Mouse (Mus musculus): Measurements from ENCODE around the gene Nusap1. TPM values are rescaled to one million over a fixed set of nuclear protein-coding genes. Genes with fewer than 3 reads are reported as not detected.
"Not testable (repeated sequence)": the region's sequence is repeated elsewhere in the genome, so short reads cannot be mapped to it uniquely, and the experiment has no call there.

Nusap1 gene
- total RNA-seq, 1 experiment = 28.4 TPM

DNA sequence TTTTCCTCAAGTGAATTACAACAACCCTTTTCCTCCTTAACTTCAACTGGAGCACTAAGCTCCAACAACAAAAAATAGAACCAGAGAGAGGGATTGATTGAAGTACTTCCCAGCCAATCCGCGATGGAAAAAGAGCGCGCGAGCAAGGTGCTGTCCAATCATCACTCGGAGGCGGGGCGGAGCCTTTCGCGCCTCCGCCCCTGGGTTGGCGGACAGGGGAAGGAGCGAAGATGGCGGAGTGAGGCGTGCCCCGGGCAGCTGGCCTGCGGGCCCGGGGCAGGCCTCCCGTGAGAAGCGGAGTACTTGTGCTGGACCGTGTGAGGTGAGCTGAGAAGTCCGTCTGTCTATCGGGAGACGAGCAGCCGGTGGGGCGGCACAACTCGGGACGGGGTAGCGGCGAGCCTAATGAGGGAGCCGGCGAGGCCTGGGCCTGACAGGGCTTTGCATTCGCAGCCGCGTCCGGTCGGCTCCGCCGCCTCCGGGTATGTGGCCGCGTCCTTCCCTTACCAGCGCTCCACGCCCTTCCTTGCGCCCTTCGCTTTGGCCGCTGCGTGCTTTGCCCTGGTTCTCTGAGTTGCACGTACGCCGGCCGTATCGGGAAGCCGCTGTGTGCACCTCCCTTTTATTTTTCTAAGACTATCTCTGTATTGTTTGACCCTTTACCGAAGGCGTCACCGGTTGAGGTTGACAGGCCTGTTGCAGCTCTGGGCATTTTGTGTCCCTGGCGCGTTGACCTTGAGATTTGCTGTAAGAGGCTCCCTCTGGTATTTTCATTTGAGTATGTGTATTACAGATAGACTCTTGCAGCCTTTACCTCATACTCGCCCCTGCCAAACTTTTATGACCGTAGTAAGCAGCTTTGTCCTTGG is 23.8 kb upstream of the Nusap1 start:
- H3K4me1 ChIP-seq (ENCODE audit: control insufficient read depth in 2 of 2, insufficient read depth in 2 of 2, low read length in 2 of 2, poor library complexity in 1 of 2) = peaks cover 0 to 4% of the 10 kb centered on the region in 2 experiments; a peak in 1 of 4 replicates
- in situ Hi-C loops (cut with MboI; ENCODE audit: low sequenced_read_pairs in 2 of 2, unreplicated experiment in 2 of 2) = no loop called here

DNA sequence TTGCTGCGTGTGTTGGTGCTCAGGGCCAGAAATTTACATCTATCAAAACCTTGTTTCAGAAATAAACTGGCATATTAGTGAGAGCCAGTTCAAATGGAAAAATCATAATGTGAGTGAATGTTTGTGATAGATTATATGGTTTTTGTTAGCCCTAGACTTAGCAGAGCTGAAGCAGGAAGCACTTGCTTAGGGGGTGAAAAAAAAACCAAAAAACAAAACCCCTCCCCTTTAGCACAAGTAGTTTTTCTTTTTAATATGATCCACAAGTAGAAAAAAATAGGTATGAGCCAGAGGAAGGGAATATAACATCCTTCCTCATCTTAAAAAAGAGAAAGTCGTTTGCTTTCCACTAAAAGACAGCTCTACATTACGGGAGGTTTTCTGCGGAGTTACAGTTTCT is 22.8 kb upstream of the Nusap1 start:
- H3K36me3 ChIP-seq (ENCODE audit: control insufficient read depth, insufficient read depth, low read length, poor library complexity, severe bottlenecking) = peaks cover 13% of the 10 kb centered on the region
- in situ Hi-C loops (cut with MboI; ENCODE audit: low sequenced_read_pairs in 2 of 2, unreplicated experiment in 2 of 2) = no loop called here

More for the DNA sequence above, 23.8 kb upstream of the Nusap1 start:
- H3K9me3 ChIP-seq (ENCODE audit: control insufficient read depth, insufficient read depth, low read depth, low read length) = peaks cover 5% of the 10 kb centered on the region; the same call in 1 of the 2 replicates
- peaks cover 11% of the 10 kb centered on the region for H3K36me3 ChIP-seq (ENCODE audit: control insufficient read depth, insufficient read depth, low read length, poor library complexity, severe bottlenecking)
- peak overlapping the region; percentile 37 for H3K27ac ChIP-seq (ENCODE audit: insufficient read depth, low read depth, low read length, poor library complexity, severe bottlenecking)
- peak overlapping the region; percentile 80 for H3K9ac ChIP-seq (ENCODE audit: insufficient read depth, low read depth, low read length, poor library complexity, severe bottlenecking)
- peak overlapping the region; percentile 86 to 91 for H3K4me3 ChIP-seq (ENCODE audit: insufficient read depth in 1 of 2, low read depth in 1 of 2, low read length in 2 of 2, poor library complexity in 1 of 2, severe bottlenecking in 1 of 2)
- TF ChIP-seq ZNF384 (IDR thresholded peaks at IDR 0.05; ENCODE audit: low read depth, low read length) (peak; percentile 30; the same call in 1 of the 2 replicates), HCFC1 (IDR thresholded peaks at IDR 0.05; ENCODE audit: borderline replicate concordance, insufficient read depth, low read length) (0 out of 2 replicates have a peak, but pooled peaks have one; percentile 36), ZC3H11A (IDR thresholded peaks at IDR 0.05; ENCODE audit: borderline replicate concordance, low read depth, low read length) (no peak), CHD2 (IDR thresholded peaks at IDR 0.05; ENCODE audit: low read depth, low read length) (peak; percentile 94)
- peak; percentile 97 for DNase-seq (ENCODE audit: low read depth, low spot score)

GRCm38 (mm10) chr2:119596781-119597330 is 21.2 kb upstream of the Nusap1 start:
- Histone ChIP-seq H3K36me3 (ENCODE audit: control insufficient read depth, insufficient read depth, low read length, poor library complexity, severe bottlenecking) (peaks cover 15% of the 10 kb centered on the region), H3K4me3 (ENCODE audit: insufficient read depth in 1 of 2, low read depth in 1 of 2, low read length in 2 of 2, poor library complexity in 1 of 2, severe bottlenecking in 1 of 2) (no peak overlapping the region), H3K9me3 (ENCODE audit: control insufficient read depth, insufficient read depth, low read depth, low read length) (no peaks in the 10 kb centered on the region), H3K9ac (ENCODE audit: insufficient read depth, low read depth, low read length, poor library complexity, severe bottlenecking) (no peak overlapping the region), H3K4me1 (ENCODE audit: control insufficient read depth in 2 of 2, insufficient read depth in 2 of 2, low read length in 2 of 2, poor library complexity in 1 of 2) (peaks cover 2 to 4% of the 10 kb centered on the region in 2 experiments; a peak in 1 of 4 replicates), H3K27ac (ENCODE audit: insufficient read depth, low read depth, low read length, poor library complexity, severe bottlenecking) (no peak overlapping the region)
- no peak for DNase-seq (ENCODE audit: low read depth, low spot score)
- in situ Hi-C loops (cut with MboI; ENCODE audit: low sequenced_read_pairs in 2 of 2, unreplicated experiment in 2 of 2) = no loop called here
- TF ChIP-seq HCFC1 (IDR thresholded peaks at IDR 0.05; ENCODE audit: borderline replicate concordance, insufficient read depth, low read length) (no peak), MAFK (IDR thresholded peaks at IDR 0.05; ENCODE audit: insufficient read depth, low read depth, low read length) (no peak), ZC3H11A (IDR thresholded peaks at IDR 0.05; ENCODE audit: borderline replicate concordance, low read depth, low read length) (no peak), CHD2 (IDR thresholded peaks at IDR 0.05; ENCODE audit: low read depth, low read length) (no peak), ZNF384 (IDR thresholded peaks at IDR 0.05; ENCODE audit: low read depth, low read length) (no peak)

More for the DNA sequence above, 22.8 kb upstream of the Nusap1 start:
- H3K9me3 ChIP-seq (ENCODE audit: control insufficient read depth, insufficient read depth, low read depth, low read length) = no peaks in the 10 kb centered on the region
- no peak overlapping the region for H3K27ac ChIP-seq (ENCODE audit: insufficient read depth, low read depth, low read length, poor library complexity, severe bottlenecking)
- TF ChIP-seq HCFC1 (IDR thresholded peaks at IDR 0.05; ENCODE audit: borderline replicate concordance, insufficient read depth, low read length) = no peak
- no peak for TF ChIP-seq ZNF384 (IDR thresholded peaks at IDR 0.05; ENCODE audit: low read depth, low read length)
- TF ChIP-seq MAFK (IDR thresholded peaks at IDR 0.05; ENCODE audit: insufficient read depth, low read depth, low read length) = no peak
- no peak for TF ChIP-seq ZC3H11A (IDR thresholded peaks at IDR 0.05; ENCODE audit: borderline replicate concordance, low read depth, low read length)
- TF ChIP-seq CHD2 (IDR thresholded peaks at IDR 0.05; ENCODE audit: low read depth, low read length) = no peak
- H3K4me3 ChIP-seq (ENCODE audit: insufficient read depth in 1 of 2, low read depth in 1 of 2, low read length in 2 of 2, poor library complexity in 1 of 2, severe bottlenecking in 1 of 2) = peak overlapping the region; percentile 86 to 91; a peak in 3 of 4 replicates
- no peak for DNase-seq (ENCODE audit: low read depth, low spot score)
- peaks cover 0 to 4% of the 10 kb centered on the region in 2 experiments; a peak in 1 of 4 replicates for H3K4me1 ChIP-seq (ENCODE audit: control insufficient read depth in 2 of 2, insufficient read depth in 2 of 2, low read length in 2 of 2, poor library complexity in 1 of 2)
- no peak overlapping the region; the same call in 1 of the 2 replicates for H3K9ac ChIP-seq (ENCODE audit: insufficient read depth, low read depth, low read length, poor library complexity, severe bottlenecking)

DNA sequence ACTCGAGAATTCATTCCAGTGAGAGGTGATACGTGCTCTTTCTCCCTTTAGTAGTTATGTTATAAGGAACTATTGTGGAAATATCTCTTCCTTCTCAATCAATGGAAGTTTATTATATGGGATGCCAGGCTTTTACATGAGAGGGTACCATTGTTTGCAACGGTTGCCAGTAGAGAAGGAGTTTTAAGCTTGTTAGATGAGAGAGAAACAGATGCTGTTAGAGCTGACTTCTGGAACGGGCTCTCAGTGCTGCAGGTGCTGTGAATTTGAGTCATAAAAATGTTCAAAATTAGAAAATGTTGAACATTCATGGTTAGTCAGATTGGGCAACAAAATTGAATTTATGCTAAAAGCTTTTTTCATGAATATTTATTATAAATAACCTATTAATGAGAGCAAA is 17.1 kb upstream of the Nusap1 start:
- no peak overlapping the region for H3K27ac ChIP-seq (ENCODE audit: insufficient read depth, low read depth, low read length, poor library complexity, severe bottlenecking)
- TF ChIP-seq CHD2 (IDR thresholded peaks at IDR 0.05; ENCODE audit: low read depth, low read length) (no peak), MAFK (IDR thresholded peaks at IDR 0.05; ENCODE audit: insufficient read depth, low read depth, low read length) (no peak), ZNF384 (IDR thresholded peaks at IDR 0.05; ENCODE audit: low read depth, low read length) (no peak)
- H3K36me3 ChIP-seq (ENCODE audit: control insufficient read depth, insufficient read depth, low read length, poor library complexity, severe bottlenecking) = peaks cover 17% of the 10 kb centered on the region
- H3K9ac ChIP-seq (ENCODE audit: insufficient read depth, low read depth, low read length, poor library complexity, severe bottlenecking) = no peak overlapping the region
- H3K9me3 ChIP-seq (ENCODE audit: control insufficient read depth, insufficient read depth, low read depth, low read length) = no peaks in the 10 kb centered on the region
- DNase-seq (ENCODE audit: low read depth, low spot score) = no peak
- in situ Hi-C loops (cut with MboI; ENCODE audit: low sequenced_read_pairs in 2 of 2, unreplicated experiment in 2 of 2) = no loop called here
- 0 out of 4 replicates have a peak, but pooled peaks cover 0 to 2% of the 10 kb centered on the region in 2 experiments for H3K4me1 ChIP-seq (ENCODE audit: control insufficient read depth in 2 of 2, insufficient read depth in 2 of 2, low read length in 2 of 2, poor library complexity in 1 of 2)
- no peak overlapping the region for H3K4me3 ChIP-seq (ENCODE audit: insufficient read depth in 1 of 2, low read depth in 1 of 2, low read length in 2 of 2, poor library complexity in 1 of 2, severe bottlenecking in 1 of 2)

DNA sequence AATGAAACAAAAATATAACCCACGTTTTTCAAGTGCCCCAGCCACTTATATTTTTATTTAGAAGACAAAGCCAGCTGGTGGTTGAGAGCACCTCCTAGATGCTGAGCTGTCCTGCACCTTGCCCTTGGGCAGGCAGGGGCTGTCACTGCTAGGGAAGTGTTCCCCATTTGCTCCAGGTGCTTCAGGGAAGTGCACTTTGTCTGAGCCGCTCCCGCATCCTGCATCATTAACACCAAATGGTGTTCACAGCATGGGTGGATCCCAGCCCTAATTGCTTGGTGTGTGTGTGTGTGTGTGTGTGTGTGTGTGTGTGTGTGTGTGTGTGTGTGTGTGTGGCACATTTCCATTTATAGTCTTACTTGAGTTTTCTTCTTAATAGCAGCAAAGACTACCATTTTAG is 16.5 kb upstream of the Nusap1 start:
- in situ Hi-C loops (cut with MboI; ENCODE audit: low sequenced_read_pairs in 2 of 2, unreplicated experiment in 2 of 2); H3K27ac ChIP-seq (ENCODE audit: insufficient read depth, low read depth, low read length, poor library complexity, severe bottlenecking); H3K4me1 ChIP-seq (ENCODE audit: control insufficient read depth in 2 of 2, insufficient read depth in 2 of 2, low read length in 2 of 2, poor library complexity in 1 of 2); DNase-seq (ENCODE audit: low read depth, low spot score); H3K4me3 ChIP-seq (ENCODE audit: insufficient read depth in 1 of 2, low read depth in 1 of 2, low read length in 2 of 2, poor library complexity in 1 of 2, severe bottlenecking in 1 of 2); H3K9ac ChIP-seq (ENCODE audit: insufficient read depth, low read depth, low read length, poor library complexity, severe bottlenecking); H3K9me3 ChIP-seq (ENCODE audit: control insufficient read depth, insufficient read depth, low read depth, low read length): not testable (repeated sequence)
- H3K36me3 ChIP-seq (ENCODE audit: control insufficient read depth, insufficient read depth, low read length, poor library complexity, severe bottlenecking) = peaks cover 17% of the 10 kb centered on the region
